Mouse (Mus musculus) right cerebral cortex, adult 18-20 months (tissue): Measurements from ENCODE around the gene Tst.

Source experiments
- DNase-seq: peaks from one replicate; pipeline ENCODE4 v3.0.0; 2022; ENCODE audit warnings: mixed read lengths

Tst gene

GRCm38 (mm10) chr15:78384220-78385116 is 21.2 kb downstream of the Tst start:
- peak; percentile 35 for DNase-seq

GRCm38 (mm10) chr15:78383450-78384219 is 22.1 kb downstream of the Tst start:
- peak; percentile 61 for DNase-seq

- no peak for DNase-seq
Observed at GRCm38 (mm10) chr15:78382115-78382514, 23.6 kb downstream of the Tst start.

- no peak for DNase-seq
Observed at GRCm38 (mm10) chr15:78380741-78381140, 25.0 kb downstream of the Tst start.

GRCm38 (mm10) chr15:78380208-78380607 is 25.5 kb downstream of the Tst start:
- no peak for DNase-seq

- DNase-seq: no peak
Observed at GRCm38 (mm10) chr15:78378556-78378955, 27.2 kb downstream of the Tst start.

GRCm38 (mm10) chr15:78377859-78378258 is 27.8 kb downstream of the Tst start:
- DNase-seq: no peak

- DNase-seq: peak; percentile 32
Observed at GRCm38 (mm10) chr15:78374204-78374603, 31.5 kb downstream of the Tst start.

- no peak for DNase-seq
Observed at GRCm38 (mm10) chr15:78372796-78373195, 32.9 kb downstream of the Tst start.

GRCm38 (mm10) chr15:78369641-78370040 is 36.1 kb downstream of the Tst start:
- peak; percentile 31 for DNase-seq

- DNase-seq: peak; percentile 24
Observed at GRCm38 (mm10) chr15:78368926-78369346, 36.8 kb downstream of the Tst start.

GRCm38 (mm10) chr15:78367811-78368210 is 37.9 kb downstream of the Tst start:
- DNase-seq: peak; percentile 31

GRCm38 (mm10) chr15:78366875-78367274 is 38.8 kb downstream of the Tst start:
- DNase-seq: peak; percentile 49

- DNase-seq: no peak
Observed at GRCm38 (mm10) chr15:78365916-78366315, 39.8 kb downstream of the Tst start.

GRCm38 (mm10) chr15:78355548-78355947 is 50.2 kb downstream of the Tst start:
- DNase-seq: no peak

- peak; percentile 35 for DNase-seq
Observed at GRCm38 (mm10) chr15:78354958-78355357, 50.7 kb downstream of the Tst start.

- DNase-seq: no peak
Observed at GRCm38 (mm10) chr15:78351586-78352165, 54.0 kb downstream of the Tst start.
